ENCODE assay signal across 8 mouse cellular contexts in genomic region chr13:55404853-55405782, GRCm38 (mm10). TPM values are rescaled to one million over a fixed set of nuclear protein-coding genes. Genes with fewer than 3 reads are reported as not detected.
DNase-seq lines count a peak whose midpoint lies in the region; ATAC-seq lines count a peak whose summit lies in the region.

No protein-coding gene starts in this region.

- H3K27me3 ChIP-seq in hindbrain, embryonic 14.5 days (ENCODE audit: control insufficient read depth, insufficient read depth, low read length), result no peaks in the 10 kb centered on the region; the same call in 1 of the 2 replicates

- peak overlapping the region; percentile 49 for H3K9ac ChIP-seq in hindbrain, embryonic 14.5 days

- peak overlapping the region; percentile 88 for H3K27ac ChIP-seq in hindbrain, embryonic 14.5 days

- H3K36me3 ChIP-seq in hindbrain, embryonic 14.5 days (replicated peaks; ENCODE audit: control insufficient read depth, insufficient read depth), result no peaks in the 10 kb centered on the region

- WGBS in hindbrain, embryonic 14.5 days, result 14% methylated on average over 11 of the region's 11 CpGs

- H3K4me1 ChIP-seq in hindbrain, embryonic 14.5 days (replicated peaks; ENCODE audit: control insufficient read depth, insufficient read depth, low read length), result peaks cover 12% of the 10 kb centered on the region

- DNase-seq in NIH3T3 (ENCODE audit: low read depth), result peak; percentile 85
- peak; percentile 65 for DNase-seq in cerebellum, adult 9-10 months
- DNase-seq in frontal cortex, postnatal 10 days (ENCODE audit: low spot score in 2 of 2), result peak; percentile 50 to 77
- peak; percentile 95 for DNase-seq in hindbrain, embryonic 14.5 days (ENCODE audit: low spot score)
- peak; percentile 62 for DNase-seq in left cerebral cortex, adult 11 months (ENCODE audit: low spot score)
- DNase-seq in lung, postnatal 4 days, result peak; percentile 79 to 88
- peak; percentile 92 for DNase-seq in retina, postnatal 1 day
- peak; percentile 93 for DNase-seq in thymus, postnatal 4 days

- H3K9me3 ChIP-seq in hindbrain, embryonic 14.5 days (ENCODE audit: control insufficient read depth, low read length), result no peaks in the 10 kb centered on the region

- H3K4me3 ChIP-seq in hindbrain, embryonic 14.5 days (replicated peaks; ENCODE audit: low read length), result no peak overlapping the region

- H3K4me2 ChIP-seq in hindbrain, embryonic 14.5 days (replicated peaks), result peak overlapping the region; percentile 22; the same call in 1 of the 2 replicates

- ATAC-seq in hindbrain, embryonic 14.5 days (ENCODE audit: low FRiP score), result peak; percentile 91

RNA-seq across cellular contexts. Expression of gene Slc34a1, which starts 7.1 kb away (rescaled TPM):
- polyA plus RNA-seq in hindbrain, embryonic 14.5 days (2014; fragmentation: Nextera tagmentation; extraction: Ambion mirVana), result 0.14 TPM in 1 of 2 replicates, not detected in the other

RNA-seq across cellular contexts. Expression of gene Pfn3, which starts 9.9 kb away (rescaled TPM):
- 0.81 and 1.5 TPM in 2 replicates for polyA plus RNA-seq in hindbrain, embryonic 14.5 days (2014; fragmentation: Nextera tagmentation; extraction: Ambion mirVana)

RNA-seq across cellular contexts. Expression of gene F12, which starts 21.5 kb away (rescaled TPM):
- polyA plus RNA-seq in hindbrain, embryonic 14.5 days (2014; fragmentation: Nextera tagmentation; extraction: Ambion mirVana), result 0.09 and 0.34 TPM in 2 replicates

RNA-seq across cellular contexts. Expression of gene Rgs14, which starts 35.6 kb away (rescaled TPM):
- polyA plus RNA-seq in hindbrain, embryonic 14.5 days (2014; fragmentation: Nextera tagmentation; extraction: Ambion mirVana), result 0.40 and 0.72 TPM in 2 replicates

RNA-seq across cellular contexts. Expression of gene Grk6, which starts 39.8 kb away (rescaled TPM):
- 41.9 and 42.7 TPM in 2 replicates for polyA plus RNA-seq in hindbrain, embryonic 14.5 days (2014; fragmentation: Nextera tagmentation; extraction: Ambion mirVana)
